Mouse (Mus musculus) bone marrow macrophage, adult 2 months (primary cell): Measurements from ENCODE around the gene Kin.

Experiments used
- CTCF ChIP-seq: IDR thresholded peaks from 2 replicates; pipeline ENCODE4 v1.5.1; 2012; ENCODE audit warnings: low read depth, mild to moderate bottlenecking, low read length, moderate library complexity
- POLR2A ChIP-seq: IDR thresholded peaks from 2 replicates; pipeline ENCODE4 v1.6.1; 2012; ENCODE audit warnings: mild to moderate bottlenecking, low read depth, low read length, borderline replicate concordance

- no peak for TF ChIP-seq CTCF
- TF ChIP-seq POLR2A, result no peak
Observed at GRCm38 (mm10) chr2:10132128-10132527, 51.7 kb downstream of the Kin start.
